Mouse (Mus musculus): Measurements from ENCODE around the gene Scamp1. TPM values are rescaled to one million over a fixed set of nuclear protein-coding genes. Genes with fewer than 3 reads are reported as not detected.
A peak's percentile ranks its signal among the peaks of the same experiment; 100 is the strongest.

The Scamp1 gene
- polyA plus RNA-seq, 1 experiment from 2014 or later: 168 TPM

DNA sequence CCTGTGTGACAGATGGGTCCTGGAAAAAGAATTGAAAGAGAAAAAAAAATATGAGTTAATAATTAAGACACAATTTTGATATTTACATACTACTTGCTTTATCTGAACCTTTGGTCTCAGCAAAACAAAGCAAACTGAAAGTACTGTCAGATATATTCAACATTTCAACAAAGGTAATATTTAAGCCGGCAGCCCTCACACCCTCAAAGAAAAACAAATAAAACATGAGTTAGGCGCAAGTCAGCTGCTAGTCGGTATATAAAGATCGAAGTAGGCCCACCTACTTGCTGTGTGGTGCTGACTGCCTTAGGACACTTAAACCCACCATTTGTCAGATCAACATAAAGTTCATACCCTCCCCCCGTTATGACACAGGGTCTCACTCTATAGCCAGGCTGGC lies 32.6 kb downstream of the Scamp1 start:
- 94% methylated on average over 5 of the region's 5 CpGs for WGBS
- H3K9ac ChIP-seq: no peak overlapping the region
- no peaks in the 10 kb centered on the region for H3K27me3 ChIP-seq

DNA sequence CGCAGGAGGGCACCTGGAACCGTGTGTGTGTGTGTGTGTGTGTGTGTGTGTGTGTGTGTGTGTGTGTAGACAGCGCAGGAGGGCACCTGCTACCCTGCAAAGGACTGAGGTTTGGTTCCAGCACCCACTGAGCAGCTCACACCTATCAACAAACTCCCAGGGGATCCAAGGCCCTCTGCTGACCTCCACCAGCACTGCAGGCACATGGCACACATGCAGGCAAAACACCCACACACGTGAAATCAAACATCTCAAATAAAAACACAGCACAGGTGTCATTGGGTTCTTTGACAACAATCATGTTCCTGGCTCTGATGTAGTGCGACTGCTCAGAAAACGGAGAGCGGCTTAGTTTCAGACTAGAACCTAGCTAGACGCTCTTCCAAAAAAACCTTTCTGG lies 34.9 kb downstream of the Scamp1 start:
- no peak overlapping the region for H3K9ac ChIP-seq
- no peaks in the 10 kb centered on the region for H3K9me3 ChIP-seq
- H3K4me3 ChIP-seq: no peak overlapping the region
- no peaks in the 10 kb centered on the region for H3K4me1 ChIP-seq (replicated peaks)
- no peaks in the 10 kb centered on the region for H3K27me3 ChIP-seq
- no peaks in the 10 kb centered on the region for H3K36me3 ChIP-seq
- H3K4me2 ChIP-seq: no peak overlapping the region
- 93% methylated on average over 5 of the region's 8 CpGs for WGBS
- ATAC-seq (ENCODE audit: low FRiP score, low read depth): no peak
- no peak overlapping the region for H3K27ac ChIP-seq (replicated peaks)

More for the DNA sequence above, 32.6 kb downstream of the Scamp1 start:
- Histone ChIP-seq H3K4me2 (no peak overlapping the region), H3K4me1 (replicated peaks) (no peaks in the 10 kb centered on the region), H3K27ac (replicated peaks) (no peak overlapping the region), H3K36me3 (no peaks in the 10 kb centered on the region), H3K4me3 (no peak overlapping the region), H3K9me3 (no peaks in the 10 kb centered on the region)
- 0 out of 2 replicates have a peak, but pooled peaks have one; percentile 4 for ATAC-seq (ENCODE audit: low FRiP score, low read depth)

DNA sequence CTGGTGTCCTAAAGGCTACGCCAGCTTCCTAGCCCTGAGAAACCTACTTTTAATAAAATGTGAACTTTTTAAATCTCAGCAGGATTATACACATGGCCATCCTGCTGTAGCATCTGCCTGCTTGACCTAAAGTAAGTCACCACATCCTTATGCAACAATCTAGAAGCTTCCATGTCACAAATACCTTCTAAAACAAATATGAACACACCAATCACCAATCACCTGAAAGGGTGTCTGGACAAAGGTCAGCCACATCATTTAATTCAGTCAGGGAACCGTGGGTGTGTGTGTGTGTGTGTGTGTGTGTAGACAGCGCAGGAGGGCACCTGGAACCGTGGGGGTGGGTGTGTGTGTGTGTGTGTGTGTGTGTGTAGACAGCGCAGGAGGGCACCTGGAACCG lies 35.5 kb downstream of the Scamp1 start:
- no peak overlapping the region for H3K9ac ChIP-seq
- H3K36me3 ChIP-seq: no peaks in the 10 kb centered on the region
- H3K27me3 ChIP-seq: no peaks in the 10 kb centered on the region
- H3K4me3 ChIP-seq: no peak overlapping the region
- H3K9me3 ChIP-seq: no peaks in the 10 kb centered on the region
- H3K27ac ChIP-seq (replicated peaks): no peak overlapping the region
- WGBS: 89% methylated on average over 5 of the region's 6 CpGs
- ATAC-seq (ENCODE audit: low FRiP score, low read depth): no peak
- no peak overlapping the region for H3K4me2 ChIP-seq
- no peaks in the 10 kb centered on the region for H3K4me1 ChIP-seq (replicated peaks)

DNA sequence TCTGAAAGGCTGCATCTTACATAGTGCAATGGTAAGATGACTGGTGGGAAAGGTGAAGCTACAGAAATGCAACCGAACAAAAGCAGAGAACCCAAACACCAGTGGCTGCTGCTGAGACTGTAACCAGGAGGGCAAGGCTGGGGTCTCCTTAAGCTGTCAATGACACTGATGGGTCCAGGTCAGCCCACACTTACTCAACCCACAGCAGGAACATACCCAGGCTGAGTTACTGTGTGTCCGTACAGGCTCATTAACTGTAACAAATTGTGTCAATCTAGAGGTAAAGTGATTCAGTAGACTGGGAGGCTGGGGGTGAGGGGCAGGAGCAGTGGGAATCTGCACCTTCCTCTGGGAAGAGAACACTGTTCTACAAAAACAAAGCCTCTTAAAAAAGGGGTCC lies 42.8 kb downstream of the Scamp1 start:
- Histone ChIP-seq H3K4me3 (no peak overlapping the region), H3K36me3 (no peaks in the 10 kb centered on the region), H3K27me3 (no peaks in the 10 kb centered on the region), H3K9ac (no peak overlapping the region), H3K4me1 (replicated peaks) (peaks cover 9% of the 10 kb centered on the region; the same call in 1 of the 2 replicates), H3K9me3 (no peaks in the 10 kb centered on the region), H3K4me2 (no peak overlapping the region), H3K27ac (replicated peaks) (no peak overlapping the region)
- ATAC-seq (ENCODE audit: low FRiP score, low read depth): no peak
- WGBS: 58% methylated on average over 2 of the region's 2 CpGs

DNA sequence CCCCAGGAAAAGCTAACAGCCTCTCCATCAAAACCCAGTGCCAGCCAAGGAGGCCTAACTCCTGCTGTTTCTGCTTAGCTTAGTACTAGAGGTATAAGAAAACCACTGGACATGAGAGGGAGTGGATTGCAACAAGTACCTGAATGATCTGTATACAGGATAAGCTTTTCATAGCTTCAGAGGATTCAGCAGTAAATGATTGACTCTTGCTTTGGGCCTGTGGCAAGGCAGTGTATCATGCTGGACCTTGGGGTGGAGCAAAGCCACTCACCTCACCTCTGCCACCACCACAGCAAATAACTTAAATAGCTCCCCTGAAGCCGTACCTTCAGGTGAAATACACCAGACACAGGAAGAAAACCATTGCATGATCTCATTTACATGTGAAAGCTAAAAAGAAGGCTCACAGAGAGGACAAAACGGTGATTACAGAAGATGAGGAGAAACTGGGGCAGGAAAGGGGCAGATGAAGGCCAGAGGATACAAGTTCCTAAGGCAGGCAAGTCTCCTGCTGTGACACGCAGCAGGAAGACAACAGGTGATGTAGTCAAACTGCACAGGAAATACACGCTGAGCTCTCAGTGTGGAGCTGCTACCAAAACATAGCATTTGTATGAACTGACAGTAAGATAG lies 43.6 kb downstream of the Scamp1 start:
- no peaks in the 10 kb centered on the region for H3K27me3 ChIP-seq
- 44% methylated on average over 4 of the region's 4 CpGs for WGBS
- no peak overlapping the region for H3K4me2 ChIP-seq
- H3K4me3 ChIP-seq: no peak overlapping the region
- H3K9me3 ChIP-seq: no peaks in the 10 kb centered on the region
- H3K36me3 ChIP-seq: no peaks in the 10 kb centered on the region
- peaks cover 9% of the 10 kb centered on the region; the same call in 1 of the 2 replicates for H3K4me1 ChIP-seq (replicated peaks)
- H3K9ac ChIP-seq: no peak overlapping the region
- no peak for ATAC-seq (ENCODE audit: low FRiP score, low read depth)
- no peak overlapping the region for H3K27ac ChIP-seq (replicated peaks)

DNA sequence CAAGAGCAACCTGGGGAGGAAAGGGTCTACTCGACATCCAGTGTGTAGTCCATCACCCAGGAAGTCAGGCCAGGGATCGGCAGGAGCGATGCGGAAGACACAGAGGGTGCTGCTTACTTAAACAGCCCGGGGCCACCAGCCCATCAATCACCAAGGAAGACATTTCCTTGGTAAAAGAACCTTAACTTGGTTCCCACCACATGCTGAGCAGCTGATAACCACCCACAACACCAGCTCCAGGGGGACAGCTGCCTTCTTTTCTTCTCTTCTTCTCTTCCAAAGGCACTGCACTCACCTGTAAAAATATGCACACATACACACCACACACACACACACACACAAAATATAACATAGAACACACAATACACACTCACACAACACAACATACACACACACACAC lies 44.8 kb downstream of the Scamp1 start:
- ATAC-seq (ENCODE audit: low FRiP score, low read depth): no peak

DNA sequence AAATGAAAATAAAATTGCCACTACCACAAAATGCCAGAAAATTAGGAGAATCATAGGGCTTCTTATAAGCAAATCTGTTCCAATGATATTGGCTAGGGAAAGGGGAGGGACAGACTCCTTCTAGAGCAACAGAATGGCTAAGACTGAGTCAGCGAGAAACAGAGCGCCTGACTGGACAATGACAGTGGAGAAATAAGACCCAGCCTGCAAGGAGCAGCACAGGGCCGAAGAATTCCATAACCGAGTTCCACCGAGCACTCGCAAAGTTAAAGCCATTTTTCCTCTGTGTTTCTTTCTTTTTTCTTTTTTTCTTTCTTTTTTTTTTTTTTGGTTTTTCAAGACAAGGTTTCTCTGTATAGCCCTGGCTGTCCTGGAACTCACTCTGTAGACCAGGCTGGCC lies 45.5 kb downstream of the Scamp1 start:
- Histone ChIP-seq H3K27ac (replicated peaks) (no peak overlapping the region), H3K9me3 (no peaks in the 10 kb centered on the region), H3K4me2 (no peak overlapping the region), H3K27me3 (no peaks in the 10 kb centered on the region), H3K9ac (no peak overlapping the region), H3K4me1 (replicated peaks) (peaks cover 9% of the 10 kb centered on the region; the same call in 1 of the 2 replicates), H3K36me3 (no peaks in the 10 kb centered on the region), H3K4me3 (no peak overlapping the region)
- no peak for ATAC-seq (ENCODE audit: low FRiP score, low read depth)
- WGBS: 82% methylated on average over 6 of the region's 6 CpGs

More for the DNA sequence above, 44.8 kb downstream of the Scamp1 start:
- H3K27ac ChIP-seq (replicated peaks): no peak overlapping the region
- H3K36me3 ChIP-seq: no peaks in the 10 kb centered on the region
- no peak overlapping the region for H3K4me3 ChIP-seq
- no peak overlapping the region for H3K4me2 ChIP-seq
- no peak overlapping the region for H3K9ac ChIP-seq
- WGBS: 32% methylated on average over 5 of the region's 5 CpGs
- no peaks in the 10 kb centered on the region for H3K9me3 ChIP-seq
- peaks cover 9% of the 10 kb centered on the region; the same call in 1 of the 2 replicates for H3K4me1 ChIP-seq (replicated peaks)
- H3K27me3 ChIP-seq: no peaks in the 10 kb centered on the region

DNA sequence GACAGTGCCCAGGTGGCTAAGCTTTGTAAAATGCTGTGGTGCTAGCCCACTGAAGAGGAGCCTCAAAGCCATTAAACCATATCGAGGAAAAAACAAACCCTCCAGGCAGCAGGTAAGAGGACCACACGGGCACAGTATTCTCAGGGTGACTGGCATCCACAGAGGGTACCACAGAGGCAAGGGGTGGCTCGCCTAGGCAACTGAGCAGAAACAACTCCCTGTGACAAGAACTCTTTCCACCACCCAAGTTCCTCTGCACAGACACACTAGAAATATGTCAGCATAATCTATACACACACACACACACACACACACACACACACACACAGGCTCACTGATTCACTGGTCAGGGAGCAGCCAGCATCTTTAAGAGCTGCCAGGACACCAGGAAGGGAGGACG lies 46.2 kb downstream of the Scamp1 start:
- H3K4me3 ChIP-seq: no peak overlapping the region
- WGBS: 69% methylated on average over 4 of the region's 4 CpGs

DNA sequence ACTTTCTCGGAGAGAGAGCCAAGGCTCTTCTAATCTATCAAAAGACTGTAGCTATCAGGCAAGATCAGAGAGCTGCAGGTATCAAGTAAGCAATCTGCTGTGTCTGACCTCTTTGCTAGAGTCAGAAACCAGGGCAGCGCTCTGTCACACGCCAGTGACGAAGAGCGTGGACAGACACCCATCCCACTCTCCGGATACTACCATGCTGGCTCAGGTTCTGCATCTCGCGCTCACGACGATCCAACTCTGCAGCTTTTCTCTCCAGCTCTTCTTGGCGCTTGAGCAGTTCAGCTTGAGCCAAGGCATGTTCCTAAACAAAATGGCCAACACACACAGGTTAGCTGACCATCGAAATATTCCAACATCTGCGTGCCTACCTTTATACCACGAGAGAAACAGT lies 53.8 kb downstream of the Scamp1 start:
- H3K4me3 ChIP-seq: no peak overlapping the region
- 92% methylated on average over 14 of the region's 14 CpGs for WGBS
- no peak overlapping the region for H3K27ac ChIP-seq (replicated peaks)
- peaks cover 17% of the 10 kb centered on the region for H3K36me3 ChIP-seq
- H3K9ac ChIP-seq: no peak overlapping the region
- no peaks in the 10 kb centered on the region for H3K27me3 ChIP-seq
- no peaks in the 10 kb centered on the region for H3K9me3 ChIP-seq
- no peak overlapping the region for H3K4me2 ChIP-seq
- no peaks in the 10 kb centered on the region for H3K4me1 ChIP-seq (replicated peaks)
- no peak for ATAC-seq (ENCODE audit: low FRiP score, low read depth)

More for the DNA sequence above, 46.2 kb downstream of the Scamp1 start:
- no peak for ATAC-seq (ENCODE audit: low FRiP score, low read depth)
- Histone ChIP-seq H3K9ac (no peak overlapping the region), H3K27ac (replicated peaks) (no peak overlapping the region), H3K36me3 (no peaks in the 10 kb centered on the region), H3K4me1 (replicated peaks) (peaks cover 9% of the 10 kb centered on the region; the same call in 1 of the 2 replicates), H3K4me2 (no peak overlapping the region), H3K9me3 (no peaks in the 10 kb centered on the region), H3K27me3 (no peaks in the 10 kb centered on the region)

DNA sequence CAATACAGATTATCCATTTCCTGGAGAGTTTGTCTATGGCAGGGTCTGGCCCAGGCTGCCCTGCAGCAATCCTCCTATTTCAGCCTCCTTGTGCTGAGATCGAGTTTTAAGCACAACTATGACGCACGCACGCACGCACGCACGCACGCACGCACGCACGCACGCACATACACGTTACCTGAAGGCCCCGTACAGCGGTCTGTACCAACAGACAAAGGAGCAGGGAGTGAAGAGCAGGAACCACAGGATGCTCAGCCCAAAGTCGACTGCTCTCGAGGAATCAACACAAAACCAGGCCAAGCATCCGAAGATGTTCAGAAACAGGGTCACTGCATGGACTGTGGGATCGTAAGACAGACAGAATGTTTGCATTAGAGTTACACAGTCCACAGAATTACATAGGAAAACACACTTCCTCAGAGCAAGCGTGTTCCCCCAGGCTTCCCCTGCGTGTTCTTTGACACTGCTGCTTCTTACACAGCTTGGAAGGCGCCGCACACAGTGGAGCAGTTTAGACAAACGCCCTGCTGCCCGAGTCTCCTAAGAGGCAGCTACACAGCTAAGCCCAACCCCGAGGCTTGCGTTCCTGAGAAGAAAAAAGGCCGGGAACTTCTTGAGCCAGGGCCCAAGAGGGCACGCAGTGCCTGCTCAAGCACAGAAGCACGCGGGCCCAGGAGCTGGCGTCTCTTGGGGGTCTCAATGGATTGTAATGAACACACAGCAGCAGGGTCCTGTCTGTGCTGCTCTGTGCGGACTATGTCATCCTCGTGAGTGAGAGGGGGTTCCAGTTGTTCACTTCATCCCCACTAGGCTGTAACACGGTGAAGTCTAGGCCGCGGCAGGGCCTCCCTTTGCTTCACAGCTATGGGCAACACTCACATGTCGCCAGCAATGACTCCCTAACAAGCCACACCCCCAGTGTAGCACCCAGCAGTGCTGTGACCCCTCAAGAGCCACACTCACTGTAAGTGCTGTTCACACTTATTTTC lies 60.6 kb downstream of the Scamp1 start:
- no peaks in the 10 kb centered on the region for H3K27me3 ChIP-seq
- 95% methylated on average over 38 of the region's 38 CpGs for WGBS
- no peaks in the 10 kb centered on the region for H3K9me3 ChIP-seq
- H3K4me1 ChIP-seq (replicated peaks): no peaks in the 10 kb centered on the region
- H3K36me3 ChIP-seq: peaks cover 33% of the 10 kb centered on the region
- 0 out of 2 replicates have a peak, but pooled peaks have one; percentile 19 for ATAC-seq (ENCODE audit: low FRiP score, low read depth)
- H3K4me3 ChIP-seq: no peak overlapping the region
- H3K9ac ChIP-seq: no peak overlapping the region
- no peak overlapping the region for H3K27ac ChIP-seq (replicated peaks)
- H3K4me2 ChIP-seq: no peak overlapping the region

DNA sequence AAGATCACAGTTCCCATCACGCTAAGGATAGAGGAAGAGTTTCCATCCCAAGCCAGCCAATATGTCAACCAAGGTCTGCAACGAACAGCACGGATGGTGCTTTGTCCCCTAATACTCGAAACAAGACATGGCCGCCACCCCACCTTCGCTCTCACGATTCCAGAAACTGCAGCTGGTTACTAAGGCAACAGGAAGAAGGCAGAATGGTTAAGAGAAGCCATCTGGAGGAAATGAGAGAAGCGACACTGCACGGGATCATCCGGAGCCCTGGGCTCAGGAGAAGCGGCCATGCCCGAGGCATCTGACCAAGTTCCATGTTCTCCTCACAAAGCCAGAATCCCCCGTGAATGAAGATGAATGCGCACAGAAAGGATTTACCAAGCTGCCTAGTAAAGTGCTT lies 62.0 kb downstream of the Scamp1 start:
- 68% methylated on average over 14 of the region's 14 CpGs for WGBS
- no peak overlapping the region for H3K4me2 ChIP-seq
- no peak overlapping the region for H3K9ac ChIP-seq
- no peaks in the 10 kb centered on the region for H3K9me3 ChIP-seq
- ATAC-seq (ENCODE audit: low FRiP score, low read depth): no peak
- H3K27ac ChIP-seq (replicated peaks): no peak overlapping the region
- no peaks in the 10 kb centered on the region for H3K27me3 ChIP-seq
- no peak overlapping the region for H3K4me3 ChIP-seq
- H3K36me3 ChIP-seq: peaks cover 26% of the 10 kb centered on the region
- no peaks in the 10 kb centered on the region for H3K4me1 ChIP-seq (replicated peaks)

DNA sequence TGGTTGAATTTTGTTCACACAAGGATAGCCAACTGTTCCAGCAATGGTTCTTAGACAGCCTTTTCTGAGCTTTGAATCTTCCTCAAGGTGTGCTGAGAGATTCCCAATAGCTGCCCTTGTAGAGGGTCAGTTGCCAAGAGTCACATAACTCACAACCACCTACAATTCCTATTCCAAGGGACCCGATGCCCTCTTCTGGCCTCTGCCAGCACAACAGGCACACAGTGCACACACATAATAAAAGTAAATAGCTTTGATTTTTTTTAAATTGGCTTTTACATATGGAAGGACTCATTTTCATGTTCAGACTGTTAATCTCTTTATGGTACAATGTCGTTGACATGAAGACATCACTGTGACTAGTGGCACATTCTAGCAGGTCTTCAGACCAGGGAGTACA lies 72.9 kb downstream of the Scamp1 start:
- Histone ChIP-seq H3K36me3 (peaks cover 22% of the 10 kb centered on the region), H3K27me3 (no peaks in the 10 kb centered on the region), H3K4me2 (no peak overlapping the region), H3K9me3 (peaks cover 5% of the 10 kb centered on the region), H3K27ac (replicated peaks) (no peak overlapping the region), H3K4me3 (no peak overlapping the region), H3K9ac (no peak overlapping the region), H3K4me1 (replicated peaks) (0 out of 2 replicates have a peak, but pooled peaks cover 3% of the 10 kb centered on the region)
- whole genome bisulfite sequencing: 87% methylated on average over 2 of the region's 2 CpGs
- no peak for ATAC-seq (ENCODE audit: low FRiP score, low read depth)

Measured in hindbrain, embryonic 15.5 days (tissue).